Mouse (Mus musculus): ENCODE measurements around the gene Hist1h2bg. TPM values are rescaled to one million over a fixed set of nuclear protein-coding genes. Genes with fewer than 3 reads are reported as not detected.

Hist1h2bg gene
- polyA plus RNA-seq, 1 experiment from 2014 or later: 1.3 TPM

DNA sequence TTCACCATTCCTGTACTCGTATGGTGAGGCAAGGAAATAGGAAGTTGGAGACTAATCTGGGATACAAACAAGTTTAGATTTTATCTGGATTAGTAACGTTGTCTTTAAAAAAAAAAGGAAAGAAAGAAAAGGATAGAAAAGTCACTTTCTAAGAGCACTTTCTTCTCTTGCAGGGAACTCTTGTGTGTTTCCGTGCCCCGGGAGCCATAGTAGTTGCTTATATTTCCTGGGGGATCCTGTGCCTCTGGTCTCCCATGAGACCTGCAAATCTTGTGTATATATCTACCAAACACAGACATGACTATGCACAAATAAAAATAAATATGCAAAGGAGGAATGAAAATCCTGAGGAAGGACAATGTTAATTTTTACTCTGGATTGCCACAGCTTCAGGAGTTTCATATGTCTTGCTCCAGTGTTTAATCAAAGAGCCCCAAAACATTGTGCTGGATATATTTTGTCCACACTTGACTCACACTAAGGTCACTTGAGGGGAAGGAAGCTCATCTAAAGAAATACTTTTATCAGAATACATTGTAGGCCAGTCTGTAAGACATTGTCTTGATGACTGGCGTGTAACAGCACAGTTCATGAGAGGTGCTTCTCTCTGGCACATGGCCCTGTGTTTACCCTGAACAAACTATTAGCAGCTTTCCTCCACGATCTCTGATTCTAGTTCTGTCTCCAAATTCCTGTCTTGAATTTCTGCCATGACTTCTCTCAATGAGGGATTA lies 5.9 kb downstream of the Hist1h2bg start:
- Histone ChIP-seq H3K9ac (replicated peaks; ENCODE audit: low read depth) (no peak overlapping the region), H3K27ac (ENCODE audit: low read length) (no peak overlapping the region), H3K36me3 (ENCODE audit: insufficient read depth, low read length) (no peaks in the 10 kb centered on the region), H3K4me1 (ENCODE audit: insufficient read depth, low read depth, low read length) (peaks cover 11% of the 10 kb centered on the region; the same call in 1 of the 2 replicates), H3K4me3 (ENCODE audit: low read depth, low read length) (peak overlapping the region; percentile 35; the same call in 1 of the 2 replicates), H3K27me3 (replicated peaks; ENCODE audit: insufficient read depth, low read length) (no peaks in the 10 kb centered on the region), H3K9me3 (ENCODE audit: low read length) (no peaks in the 10 kb centered on the region), H3K4me2 (replicated peaks; ENCODE audit: low read depth, low read length) (peak overlapping the region; percentile 57)
- ATAC-seq (no peak), DNase-seq (ENCODE audit: low spot score) (peak; percentile 10)
- TF ChIP-seq EP300 (IDR thresholded peaks at IDR 0.05) (no peak), CTCF (IDR thresholded peaks at IDR 0.05) (no peak)
- 22% methylated on average over 6 of the region's 6 CpGs for WGBS

DNA sequence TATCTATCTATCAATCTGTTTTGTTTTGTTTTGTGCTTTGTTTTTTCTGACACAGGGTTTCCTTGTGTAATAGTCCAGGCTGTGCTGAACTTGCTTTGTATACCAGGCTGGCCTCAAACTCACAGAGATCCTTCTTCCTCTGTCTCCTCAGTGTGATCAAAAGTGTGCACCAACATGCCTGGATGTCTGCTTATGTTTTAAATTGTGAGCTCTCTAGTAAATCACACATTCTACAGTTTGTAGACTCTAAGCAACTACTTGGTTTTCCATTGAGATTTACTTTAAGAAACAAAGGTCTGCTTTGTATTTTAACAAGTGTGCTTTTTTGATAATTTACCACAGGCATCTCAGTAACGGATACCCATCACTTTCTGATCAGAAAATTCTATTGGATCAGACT lies 6.6 kb downstream of the Hist1h2bg start:
- H3K36me3 ChIP-seq (ENCODE audit: insufficient read depth, low read length): no peaks in the 10 kb centered on the region
- no peak overlapping the region for H3K4me3 ChIP-seq (ENCODE audit: low read depth, low read length)
- 96% methylated on average over 1 of the region's 1 CpGs for WGBS
- ATAC-seq: no peak
- H3K27me3 ChIP-seq (replicated peaks; ENCODE audit: insufficient read depth, low read length): no peaks in the 10 kb centered on the region
- no peak overlapping the region for H3K27ac ChIP-seq (ENCODE audit: low read length)
- DNase-seq (ENCODE audit: low spot score): no peak
- H3K9ac ChIP-seq (replicated peaks; ENCODE audit: low read depth): no peak overlapping the region
- H3K4me1 ChIP-seq (ENCODE audit: insufficient read depth, low read depth, low read length): peaks cover 8% of the 10 kb centered on the region
- H3K9me3 ChIP-seq (ENCODE audit: low read length): no peaks in the 10 kb centered on the region
- no peak overlapping the region for H3K4me2 ChIP-seq (replicated peaks; ENCODE audit: low read depth, low read length)
- TF ChIP-seq EP300 (IDR thresholded peaks at IDR 0.05): no peak
- TF ChIP-seq CTCF (IDR thresholded peaks at IDR 0.05): no peak

DNA sequence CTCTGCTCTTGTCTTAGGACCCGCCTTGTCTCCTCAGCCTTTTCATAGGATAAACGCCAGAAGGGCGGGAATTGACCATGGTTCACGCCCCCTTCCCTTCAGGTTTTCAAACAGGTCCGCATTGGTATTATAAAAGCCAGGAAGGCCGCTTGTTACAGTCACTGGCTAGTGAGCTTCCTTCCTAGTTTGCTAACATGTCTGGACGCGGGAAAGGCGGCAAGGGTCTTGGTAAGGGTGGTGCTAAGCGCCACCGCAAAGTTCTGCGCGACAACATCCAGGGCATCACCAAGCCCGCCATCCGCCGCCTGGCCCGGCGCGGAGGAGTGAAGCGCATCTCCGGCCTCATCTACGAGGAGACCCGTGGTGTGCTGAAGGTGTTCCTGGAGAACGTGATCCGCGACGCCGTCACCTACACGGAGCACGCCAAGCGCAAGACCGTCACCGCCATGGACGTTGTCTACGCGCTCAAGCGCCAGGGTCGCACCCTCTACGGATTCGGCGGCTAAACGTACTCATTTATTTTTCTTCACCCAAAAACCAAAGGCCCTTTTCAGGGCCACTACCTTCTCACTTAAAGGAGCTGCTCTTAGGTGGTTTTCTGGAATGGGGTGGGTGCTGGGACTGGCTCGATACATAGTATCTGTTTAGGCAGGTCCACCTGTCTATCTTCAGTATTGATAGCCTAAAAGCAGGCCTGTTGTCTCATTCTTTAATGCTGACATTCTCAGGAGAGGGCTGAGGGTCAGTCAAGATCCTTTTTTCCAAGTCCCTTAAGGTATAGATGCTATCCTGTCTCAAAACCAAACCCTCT lies 10.4 kb downstream of the Hist1h2bg start, which contains the start of gene Hist1h4d:
Gene Hist1h4d, plus strand, starts transcription at position 191 of the 811 bp plus-strand sequence.
- TF ChIP-seq CTCF (IDR thresholded peaks at IDR 0.05) (no peak), EP300 (IDR thresholded peaks at IDR 0.05) (peak; percentile 97)
- Histone ChIP-seq H3K27ac (ENCODE audit: low read length) (peak within 1 kb of the TSS; percentile 71), H3K4me3 (ENCODE audit: low read depth, low read length) (peak within 1 kb of the TSS; percentile 38), H3K9ac (replicated peaks; ENCODE audit: low read depth) (peak within 1 kb of the TSS; percentile 52), H3K4me2 (replicated peaks; ENCODE audit: low read depth, low read length) (peak within 1 kb of the TSS; percentile 53), H3K36me3 (ENCODE audit: insufficient read depth, low read length) (no peaks in the 10 kb centered on the region), H3K4me1 (ENCODE audit: insufficient read depth, low read depth, low read length) (peaks cover 8% of the 10 kb centered on the region), H3K9me3 (ENCODE audit: low read length) (no peaks in the 10 kb centered on the region), H3K27me3 (replicated peaks; ENCODE audit: insufficient read depth, low read length) (no peaks in the 10 kb centered on the region)
- WGBS: under 1% methylated on average over 39 of the region's 43 CpGs
- DNase-seq (ENCODE audit: low spot score): peak; percentile 98
- ATAC-seq: peak; percentile 87

DNA sequence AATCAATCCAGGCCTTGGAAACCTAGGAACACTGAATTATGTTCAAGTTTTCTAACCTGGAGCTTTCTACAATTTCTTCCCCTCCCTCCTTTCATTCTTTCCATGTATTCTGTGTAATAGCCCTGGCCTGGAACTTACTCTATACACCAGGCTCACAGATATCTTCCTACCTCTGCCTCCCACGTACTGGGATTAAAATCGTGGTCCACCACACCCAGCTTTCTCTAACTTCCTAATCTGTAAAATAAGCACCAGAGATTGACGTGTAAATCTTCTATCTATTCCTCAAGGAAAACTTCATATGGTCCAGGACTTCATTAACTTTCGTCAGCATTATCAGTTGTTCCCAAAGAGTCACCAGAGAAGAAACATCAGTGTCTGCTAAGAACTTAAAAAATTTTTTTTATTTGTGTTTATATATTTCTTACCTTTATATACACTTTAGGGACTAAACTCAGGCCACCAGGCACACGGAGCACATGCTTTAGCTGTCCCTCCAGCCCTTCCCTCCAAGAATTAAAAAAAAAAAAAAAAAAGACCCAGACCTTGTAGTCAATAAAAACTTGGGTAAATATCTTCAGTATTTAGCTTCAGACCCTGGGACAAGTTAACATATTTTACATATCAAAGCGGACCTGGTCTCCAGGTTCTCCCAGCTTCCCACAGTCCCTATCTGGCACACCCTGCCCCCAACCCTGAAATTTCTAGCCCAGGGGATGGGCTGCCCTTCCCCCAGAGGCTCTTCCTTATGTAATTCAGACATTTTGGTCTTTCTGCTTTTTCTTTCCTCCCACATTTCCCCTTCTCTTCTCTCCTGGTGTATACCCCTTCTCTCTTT lies 11.2 kb downstream of the Hist1h2bg start:
- H3K4me3 ChIP-seq (ENCODE audit: low read depth, low read length): peak overlapping the region; percentile 38
- TF ChIP-seq CTCF (IDR thresholded peaks at IDR 0.05) (no peak), EP300 (IDR thresholded peaks at IDR 0.05) (no peak)
- WGBS: 11% methylated on average over 6 of the region's 6 CpGs
- H3K9me3 ChIP-seq (ENCODE audit: low read length): no peaks in the 10 kb centered on the region
- no peak for ATAC-seq
- peaks cover 10% of the 10 kb centered on the region for H3K4me1 ChIP-seq (ENCODE audit: insufficient read depth, low read depth, low read length)
- H3K27ac ChIP-seq (ENCODE audit: low read length): peak overlapping the region; percentile 71; the same call in 1 of the 2 replicates
- peak overlapping the region; percentile 53 for H3K4me2 ChIP-seq (replicated peaks; ENCODE audit: low read depth, low read length)
- H3K9ac ChIP-seq (replicated peaks; ENCODE audit: low read depth): peak overlapping the region; percentile 52
- no peaks in the 10 kb centered on the region for H3K36me3 ChIP-seq (ENCODE audit: insufficient read depth, low read length)
- no peaks in the 10 kb centered on the region for H3K27me3 ChIP-seq (replicated peaks; ENCODE audit: insufficient read depth, low read length)
- DNase-seq (ENCODE audit: low spot score): no peak

DNA sequence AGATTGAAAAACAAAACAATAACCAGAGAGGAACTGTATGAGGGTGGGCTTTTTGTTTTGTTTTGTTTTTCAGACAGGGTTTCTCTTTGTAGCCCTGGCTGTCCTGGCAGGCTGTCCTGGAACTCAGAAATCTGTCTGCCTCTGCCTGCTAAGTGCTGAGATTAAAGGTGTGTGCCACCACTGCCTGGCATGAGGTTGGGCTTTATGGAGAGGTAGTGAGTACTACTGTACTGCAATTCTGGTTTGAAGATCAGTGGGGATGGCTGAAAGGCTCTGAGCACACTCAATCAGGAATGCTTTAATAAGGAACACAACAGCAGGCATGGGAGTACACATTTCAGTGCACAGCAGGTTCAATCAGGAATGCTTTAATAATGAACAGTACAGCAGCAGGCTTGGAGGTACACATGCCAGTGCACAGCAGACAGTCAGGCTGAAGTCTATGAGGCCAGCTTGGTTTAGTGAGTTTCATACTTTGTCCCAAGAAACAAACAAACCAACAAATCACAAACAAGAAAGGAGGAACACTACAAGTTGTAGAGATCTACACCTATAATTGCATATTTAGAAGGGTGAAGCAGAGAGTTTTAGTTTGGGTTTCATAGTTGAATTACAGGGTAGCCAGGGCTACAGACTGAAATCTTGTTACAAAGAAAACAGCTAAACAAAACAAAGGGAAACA lies 12.3 kb downstream of the Hist1h2bg start:
- Histone ChIP-seq H3K9ac (replicated peaks; ENCODE audit: low read depth) (no peak overlapping the region), H3K36me3 (ENCODE audit: insufficient read depth, low read length) (no peaks in the 10 kb centered on the region), H3K4me1 (ENCODE audit: insufficient read depth, low read depth, low read length) (peaks cover 10% of the 10 kb centered on the region), H3K27ac (ENCODE audit: low read length) (no peak overlapping the region), H3K9me3 (ENCODE audit: low read length) (no peaks in the 10 kb centered on the region), H3K4me3 (ENCODE audit: low read depth, low read length) (no peak overlapping the region), H3K27me3 (replicated peaks; ENCODE audit: insufficient read depth, low read length) (no peaks in the 10 kb centered on the region), H3K4me2 (replicated peaks; ENCODE audit: low read depth, low read length) (no peak overlapping the region; the same call in 1 of the 2 replicates)
- TF ChIP-seq EP300 (IDR thresholded peaks at IDR 0.05): no peak
- ATAC-seq (no peak), DNase-seq (ENCODE audit: low spot score) (no peak)

Data from lung, postnatal 0 days (tissue).